Mouse (Mus musculus) thymus, postnatal 4 days (tissue): ENCODE measurements around the gene Dytn.
"Not testable (repeated sequence)": the region's sequence is repeated elsewhere in the genome, so short reads cannot be mapped to it uniquely, and the experiment has no call there.

ENCODE experiments used
- DNase-seq: peaks from one replicate; pipeline ENCODE4 v3.0.0; 2021

The Dytn gene

GRCm38 (mm10) chr1:63686827-63687226 is at the start of gene Dytn:
Gene Dytn (minus strand): TSS chr1:63686927.
- DNase-seq, result no peak

GRCm38 (mm10) chr1:63730240-63730771 is 43.6 kb upstream of the Dytn start, which contains the start of the genes Mdh1b and Fastkd2:
Gene Mdh1b (minus strand): TSS chr1:63730318.
Gene Fastkd2 (plus strand): TSS chr1:63730614.
- DNase-seq, result peak; percentile 84

DNA sequence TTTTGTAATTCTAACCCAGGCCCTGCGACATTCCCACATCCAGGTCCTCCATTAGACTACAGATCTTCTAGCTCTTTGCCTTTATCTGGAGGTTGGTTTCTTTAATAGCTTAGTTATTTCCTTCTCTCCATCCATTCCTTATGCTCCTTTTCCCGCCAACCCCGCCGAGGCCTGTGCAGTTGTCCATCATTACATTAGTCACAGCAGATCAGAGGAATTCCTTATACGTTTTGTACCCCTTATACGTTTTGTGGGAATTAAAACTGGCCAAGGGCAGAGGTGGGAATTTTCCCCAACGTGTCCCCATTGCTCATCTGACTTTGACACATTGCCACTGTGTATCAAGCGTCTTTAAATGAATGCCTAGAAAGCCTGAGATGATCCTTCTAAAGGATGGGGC is 43.1 kb upstream of the Dytn start:
- DNase-seq, result peak; percentile 21

- DNase-seq, result no peak
Observed at GRCm38 (mm10) chr1:63720161-63720560, 33.4 kb upstream of the Dytn start.

DNA sequence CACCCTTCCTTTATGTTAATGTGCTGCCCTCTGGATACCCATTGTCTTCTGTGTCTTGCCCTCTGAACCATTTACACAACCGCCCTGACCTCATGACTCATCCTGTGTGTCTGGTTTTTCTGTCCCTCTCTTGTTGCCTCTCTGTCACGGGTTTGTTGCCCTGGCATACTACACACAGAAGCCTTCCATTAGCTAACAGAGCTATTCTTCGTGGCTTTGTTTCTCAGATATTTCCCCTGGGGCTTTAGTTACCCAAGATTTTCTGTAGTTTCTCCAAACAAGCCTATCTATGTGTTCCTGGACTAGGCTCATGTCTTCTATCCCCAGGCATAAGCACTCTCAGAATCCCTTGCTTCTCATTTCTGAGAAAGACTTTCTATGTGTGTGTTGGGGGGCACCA is 22.1 kb upstream of the Dytn start:
- DNase-seq, result no peak

- DNase-seq, result no peak
Observed at GRCm38 (mm10) chr1:63705733-63706132, 19.0 kb upstream of the Dytn start.

DNA sequence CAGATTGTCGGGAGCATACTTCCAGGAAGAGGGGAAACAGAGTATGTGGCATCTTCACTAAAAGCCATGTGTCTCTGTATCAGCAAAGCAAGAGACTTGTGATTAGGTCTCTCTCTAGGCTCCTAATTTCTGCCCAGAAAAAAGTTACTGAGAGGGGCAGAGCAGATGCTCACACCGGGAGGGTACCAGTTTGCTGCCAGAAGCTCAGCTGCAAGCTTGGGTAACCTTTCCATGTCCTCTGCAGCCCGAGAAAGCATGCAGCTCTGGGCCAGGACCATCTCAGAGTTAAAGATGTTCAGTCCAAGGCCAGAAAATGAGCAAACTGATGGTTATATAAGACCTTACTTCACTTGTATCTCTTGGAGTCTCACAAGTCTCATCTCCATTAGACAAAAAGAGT is 10.1 kb upstream of the Dytn start:
- no peak for DNase-seq

- no peak for DNase-seq
Observed at GRCm38 (mm10) chr1:63675975-63676374, 10.8 kb downstream of the Dytn start.

GRCm38 (mm10) chr1:63668852-63669160 is 17.9 kb downstream of the Dytn start:
- no peak for DNase-seq

DNA sequence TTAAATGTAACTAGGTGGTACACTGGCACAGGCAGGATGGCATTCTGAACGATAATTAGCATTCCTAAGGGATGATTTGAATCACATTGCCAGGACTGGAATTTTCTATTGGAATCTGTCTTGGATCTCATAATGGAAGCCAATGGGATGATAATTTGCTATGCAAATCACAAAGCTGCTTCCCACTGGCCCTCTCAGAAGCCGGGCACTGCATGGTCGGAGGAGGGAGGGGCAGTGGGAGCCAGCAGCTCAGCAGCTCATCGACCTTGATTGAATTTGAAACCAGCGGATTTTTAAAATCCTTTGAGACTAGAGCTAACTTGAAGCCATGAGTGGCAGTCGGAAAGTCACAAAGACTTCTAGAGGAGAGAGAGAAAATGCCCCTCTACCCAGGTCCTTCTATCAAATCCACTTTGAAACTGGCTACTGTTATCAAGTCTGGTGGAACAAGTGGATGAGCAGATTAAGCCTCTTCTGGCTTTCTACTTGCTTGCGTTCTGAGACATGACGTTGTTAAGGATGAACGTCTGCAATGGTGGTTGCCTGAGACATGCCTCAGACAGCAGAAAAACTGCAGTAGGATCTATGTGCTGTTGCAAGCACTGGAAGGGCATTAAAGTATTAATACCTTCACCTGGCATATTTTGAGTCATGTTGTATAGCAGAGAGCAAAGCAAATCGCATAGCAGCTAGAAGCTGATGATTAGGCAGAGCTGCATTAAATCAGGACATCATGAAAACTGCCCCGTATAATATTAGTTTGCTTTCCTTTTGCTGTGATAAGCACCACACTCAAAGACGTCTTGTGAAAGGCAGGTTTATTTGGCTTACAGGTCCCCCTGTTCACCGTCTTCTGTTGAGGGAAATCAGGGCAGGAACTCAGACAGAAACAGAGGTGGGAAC is 18.5 kb downstream of the Dytn start:
- DNase-seq, result no peak

DNA sequence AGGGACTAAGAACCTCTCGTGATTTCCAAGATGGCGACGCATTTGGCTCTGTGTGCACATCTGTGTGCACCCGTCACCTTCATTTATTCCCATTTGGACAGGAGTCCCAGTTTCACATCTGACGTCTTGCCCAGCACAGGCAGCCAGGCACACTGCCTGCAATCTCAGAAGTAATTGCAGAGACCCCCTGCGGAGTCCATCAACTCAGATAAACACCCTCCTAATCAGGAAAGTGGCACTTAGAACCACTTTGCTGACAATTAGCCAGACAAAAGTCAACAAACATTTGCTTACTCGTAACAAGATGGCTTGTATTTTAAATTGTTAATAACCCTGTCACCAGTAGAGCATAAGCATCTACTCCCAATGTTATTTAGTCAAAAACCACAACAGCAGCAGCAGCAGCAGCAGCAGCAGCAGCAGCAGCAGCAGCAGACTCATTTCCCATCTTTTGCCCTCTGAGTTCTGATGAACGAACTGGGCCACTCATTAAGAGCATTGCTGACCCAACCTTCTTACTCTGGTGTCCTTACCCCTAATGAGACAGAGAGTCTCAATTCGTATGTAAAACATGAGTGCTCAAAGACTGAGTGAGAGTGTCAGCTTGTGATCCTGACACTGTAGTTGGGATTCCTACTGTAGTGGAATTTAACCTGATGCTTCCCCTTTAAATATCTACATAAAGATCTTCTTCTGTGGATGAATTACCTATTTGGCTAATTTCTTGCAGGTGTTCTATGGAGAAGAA is 19.4 kb downstream of the Dytn start:
- DNase-seq, result no peak

GRCm38 (mm10) chr1:63666089-63666488 is 20.6 kb downstream of the Dytn start:
- no peak for DNase-seq

GRCm38 (mm10) chr1:63659591-63659990 is 27.1 kb downstream of the Dytn start:
- DNase-seq, result peak; percentile 40

GRCm38 (mm10) chr1:63658016-63658415 is 28.7 kb downstream of the Dytn start:
- peak; percentile 85 for DNase-seq

- no peak for DNase-seq
Observed at GRCm38 (mm10) chr1:63639921-63640320, 46.8 kb downstream of the Dytn start.

GRCm38 (mm10) chr1:63630390-63630789 is 56.3 kb downstream of the Dytn start:
- not testable (repeated sequence) for DNase-seq

GRCm38 (mm10) chr1:63628211-63628610 is 58.5 kb downstream of the Dytn start:
- DNase-seq, result no peak

GRCm38 (mm10) chr1:63615668-63616067 is 71.1 kb downstream of the Dytn start, which contains the start of gene Gm39653:
Gene Gm39653 (plus strand): TSS chr1:63615968.
- DNase-seq, result no peak

DNA sequence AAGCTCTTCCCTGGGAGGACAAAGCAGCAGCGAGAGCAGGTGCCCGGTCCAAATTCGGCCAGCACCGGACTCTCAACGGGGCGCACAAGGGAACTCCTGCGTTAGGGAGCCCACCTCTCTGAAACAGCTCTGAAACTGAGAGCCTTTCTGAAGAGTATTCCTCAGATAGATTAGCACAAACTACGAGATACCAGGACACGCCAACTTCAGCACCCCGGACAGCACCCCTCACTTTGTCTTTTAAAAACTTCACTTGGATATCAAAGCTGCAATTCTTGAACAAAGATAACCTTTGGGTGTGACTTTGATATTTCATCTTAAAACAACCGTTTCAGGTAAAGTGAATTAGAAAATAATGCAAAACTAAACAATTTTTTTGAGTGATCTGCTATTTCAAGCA is 72.1 kb downstream of the Dytn start:
- peak; percentile 68 for DNase-seq

- no peak for DNase-seq
Observed at GRCm38 (mm10) chr1:63609613-63610012, 77.1 kb downstream of the Dytn start.

DNA sequence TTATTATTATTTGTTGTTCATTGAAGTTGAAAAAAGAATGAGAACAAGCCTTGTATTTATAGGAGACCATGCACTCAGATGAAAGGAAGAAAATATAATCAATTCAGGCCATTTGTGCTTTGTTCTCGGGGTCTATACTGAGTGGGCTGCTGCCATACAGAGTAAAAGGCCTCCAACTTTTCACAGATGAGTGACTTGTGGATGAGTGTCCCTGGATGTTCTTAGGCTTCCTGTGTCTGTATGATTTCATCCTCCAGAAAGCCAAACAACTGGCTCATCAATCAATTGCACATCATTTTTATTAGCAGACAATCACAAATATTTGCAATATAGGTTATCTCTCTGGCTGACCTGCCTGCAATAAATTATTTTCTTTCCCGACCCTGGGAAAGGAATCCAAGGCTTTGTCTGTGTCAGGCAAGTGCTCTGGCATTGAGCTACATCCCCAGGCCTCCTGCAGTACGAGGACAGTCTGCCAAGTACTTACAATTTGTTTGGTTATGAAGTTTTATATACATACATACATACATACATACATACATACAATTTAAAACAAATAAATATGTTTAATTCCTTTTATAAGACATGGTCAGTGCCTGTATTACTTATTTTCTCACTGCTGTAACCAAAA is 82.7 kb downstream of the Dytn start:
- no peak for DNase-seq

DNA sequence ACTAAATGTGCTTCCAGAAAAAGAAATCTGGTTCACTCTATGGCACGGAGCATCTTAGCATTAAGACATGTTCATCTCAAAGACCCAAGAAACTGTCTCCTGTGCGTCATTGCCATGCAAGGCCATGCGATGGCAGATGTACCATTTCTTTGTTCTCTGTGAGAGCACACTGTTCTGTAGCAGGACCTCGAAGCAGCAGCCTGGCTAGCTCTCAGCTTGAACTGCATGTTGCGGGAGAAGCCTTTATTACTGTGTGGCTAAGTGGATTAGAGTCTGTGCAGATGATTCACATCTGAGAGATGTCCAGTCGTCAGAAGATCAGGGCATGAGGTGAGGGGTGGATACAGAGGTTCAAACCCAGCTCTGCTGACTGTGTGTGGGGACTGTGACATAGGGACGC is 99.9 kb downstream of the Dytn start:
- no peak for DNase-seq

DNA sequence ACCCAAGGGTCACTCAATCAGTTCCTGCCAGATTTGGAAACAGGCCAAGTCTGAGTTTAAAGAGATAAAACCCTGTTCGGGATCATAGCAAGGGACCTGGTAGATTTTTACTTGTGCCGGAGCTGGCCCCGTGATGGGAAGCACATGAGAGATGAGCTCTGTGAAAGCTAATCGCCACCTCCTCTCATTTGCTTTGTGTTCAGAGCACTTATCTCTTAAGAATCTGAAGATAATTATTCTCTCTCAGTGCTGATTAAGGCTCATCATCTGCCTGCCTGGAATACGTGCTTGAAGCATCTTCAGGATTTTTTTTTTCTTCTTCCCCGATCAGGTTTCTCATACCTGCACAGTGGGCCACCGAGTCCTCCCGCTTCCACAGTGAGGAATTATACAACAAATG is 107.6 kb downstream of the Dytn start:
- DNase-seq, result no peak
